Mouse (Mus musculus) CH12.LX (cell line): Measurements from ENCODE around the gene Gm5127.

Experiments
- CTCF ChIP-seq, 2 experiments: IDR thresholded peaks in 1 of 2; conservative IDR thresholded peaks in 1 of 2; 2 replicates each; pipeline ENCODE4 v1.5.1; 2011 to 2012; ENCODE audit warnings: low read depth in 2 of 2, low read length in 2 of 2, improper control_type of control experiment in 1 of 2, inconsistent platforms in 1 of 2, mild to moderate bottlenecking in 1 of 2, moderate library complexity in 1 of 2
- EP300 ChIP-seq: IDR thresholded peaks from 2 replicates; pipeline ENCODE4 v1.6.1; 2011; ENCODE audit warnings: low read length, improper control_type of control experiment
- MEF2A ChIP-seq: IDR thresholded peaks from 2 replicates; pipeline ENCODE4 v1.6.1; 2014; ENCODE audit warnings: low read depth, mild to moderate bottlenecking, inconsistent platforms, low read length, improper control_type of control experiment, borderline replicate concordance
- PAX5 ChIP-seq: IDR thresholded peaks from 2 replicates; pipeline ENCODE4 v1.6.1; 2012; ENCODE audit warnings: low read length, inconsistent platforms, mixed read lengths
- POLR2A ChIP-seq: IDR thresholded peaks from 2 replicates; pipeline ENCODE4 v1.6.1; 2011; ENCODE audit warnings: low read depth, mild to moderate bottlenecking, improper control_type of control experiment, low read length
- POLR2AphosphoS2 ChIP-seq: IDR thresholded peaks from 2 replicates; pipeline ENCODE4 v1.6.1; 2011; ENCODE audit warnings: low read depth, low read length, improper control_type of control experiment
- SIN3A ChIP-seq: IDR thresholded peaks from 2 replicates; pipeline ENCODE4 v1.6.1; 2012; ENCODE audit warnings: low read length, improper control_type of control experiment, inconsistent platforms

DNA sequence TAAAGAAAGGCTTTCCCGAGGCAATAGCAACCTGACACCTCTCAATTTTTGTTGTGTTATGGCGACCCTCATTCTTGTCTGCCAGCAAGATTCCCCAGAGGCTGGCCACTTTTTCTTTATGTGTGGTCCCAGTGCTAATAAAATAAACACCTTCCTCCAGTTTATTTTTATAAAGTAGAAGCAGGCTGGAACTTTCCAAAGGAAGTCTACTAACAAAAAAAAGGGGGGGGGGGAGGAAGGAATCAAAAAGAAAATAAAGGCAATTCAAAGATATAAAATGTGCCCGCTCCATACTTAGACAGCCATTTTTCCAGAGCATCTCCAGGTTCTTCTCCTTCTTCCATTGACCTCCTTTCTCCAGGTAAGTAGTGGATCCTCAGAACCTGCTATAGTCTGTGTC, at the start of gene Gm5127:
- TF ChIP-seq POLR2A (no peak), MEF2A (no peak), SIN3A (no peak), POLR2AphosphoS2 (no peak), EP300 (no peak), CTCF (conservative IDR thresholded peaks at IDR 0.05 in 1 of 2, IDR thresholded peaks at IDR 0.05 in 1 of 2; ENCODE audit: low read depth in 2 of 2, low read length in 2 of 2) (no peak), PAX5 (no peak)
